In the genomic region with DNA sequence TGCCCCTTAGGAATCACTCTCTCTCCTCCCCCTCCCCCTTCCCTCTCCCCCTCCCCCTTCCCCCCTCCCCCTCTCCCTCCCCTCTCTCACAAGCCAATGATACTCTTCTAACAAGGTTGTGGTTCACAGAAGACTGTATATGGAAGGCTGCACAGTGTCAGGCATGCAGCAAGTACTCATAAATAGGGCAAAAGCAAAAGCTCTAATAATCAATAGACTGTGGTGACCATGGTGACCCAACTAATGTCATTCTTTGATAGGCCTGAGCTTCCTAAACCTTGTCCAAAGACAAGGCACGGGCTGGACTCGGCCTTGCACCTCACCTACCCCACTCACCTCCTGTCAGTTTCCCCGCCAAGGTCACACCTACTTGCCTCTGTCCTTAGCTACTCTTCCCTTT, we compare ENCODE assay signal across 18 mouse cellular contexts.
"Had no signal": no experiment of that assay in that cellular context is flagged by ENCODE, and none has a peak within 500 bp of the region (broad histone marks: within the 10 kb centered on the region; RNA-seq: fewer than 3 reads in every experiment).

No protein-coding gene starts in this region.

- H3K27ac ChIP-seq: midbrain, embryonic 10.5 days; midbrain, embryonic 12.5 days; neural tube, embryonic 13.5 days; neural tube, embryonic 15.5 days had no signal

- H3K4me1 ChIP-seq: midbrain, embryonic 10.5 days; midbrain, embryonic 12.5 days; neural tube, embryonic 13.5 days; neural tube, embryonic 15.5 days had no signal

- H3K27me3 ChIP-seq: midbrain, embryonic 12.5 days; neural tube, embryonic 13.5 days; neural tube, embryonic 15.5 days had no signal

- H3K36me3 ChIP-seq: midbrain, embryonic 10.5 days; midbrain, embryonic 12.5 days; neural tube, embryonic 13.5 days; neural tube, embryonic 15.5 days had no signal

- DNase-seq: lung, adult 18-20 months; lung, embryonic 14.5 days; lung, postnatal 10 days; midbrain, embryonic 14.5 days; retina, postnatal 1 day; right cerebral cortex, adult 18-20 months; right cerebral cortex, postnatal 25 days; right cerebral cortex, postnatal 4 days; spleen, adult 18-20 months; thymus, adult 18-20 months; thymus, postnatal 14 days; thymus, postnatal 36 days had no signal

- H3K4me2 ChIP-seq: lung, embryonic 14.5 days; midbrain, embryonic 12.5 days; neural tube, embryonic 13.5 days; neural tube, embryonic 15.5 days had no signal

- ATAC-seq: midbrain, embryonic 16.5 days had no signal

- H3K9ac ChIP-seq: lung, embryonic 14.5 days; midbrain, embryonic 12.5 days; neural tube, embryonic 13.5 days; neural tube, embryonic 15.5 days had no signal

- H3K4me3 ChIP-seq: midbrain, embryonic 10.5 days; midbrain, embryonic 12.5 days; myocyte; neural tube, embryonic 13.5 days; neural tube, embryonic 15.5 days had no signal

- H3K9me3 ChIP-seq: midbrain, embryonic 10.5 days; midbrain, embryonic 12.5 days; neural tube, embryonic 13.5 days; neural tube, embryonic 15.5 days had no signal
